Mouse (Mus musculus): Measurements from ENCODE around the gene Lrrd1. TPM values are rescaled to one million over a fixed set of nuclear protein-coding genes. Genes with fewer than 3 reads are reported as not detected.
A peak's percentile ranks its signal among the peaks of the same experiment; 100 is the strongest.
"Not testable (repeated sequence)": the region's sequence is repeated elsewhere in the genome, so short reads cannot be mapped to it uniquely, and the experiment has no call there.

The Lrrd1 gene
- total RNA-seq (2021), result under 1 TPM; 0.17 to 0.33 TPM
- long read RNA-seq, result 0 reads

- DNase-seq (ENCODE audit: low spot score in 2 of 2), result peak in 1 of 2 experiments; percentile 17
Observed at GRCm38 (mm10) chr5:3845026-3845425, at the start of gene Lrrd1. Lrrd1 (plus strand) TSS chr5:3845173.

GRCm38 (mm10) chr5:3797101-3797500, 47.9 kb upstream of the Lrrd1 start:
- not testable (repeated sequence) for DNase-seq (ENCODE audit: low spot score in 2 of 2)

- not testable (repeated sequence) for DNase-seq (ENCODE audit: low spot score in 2 of 2)
Observed at GRCm38 (mm10) chr5:3798656-3799055, 46.3 kb upstream of the Lrrd1 start.

GRCm38 (mm10) chr5:3800041-3800440, 44.9 kb upstream of the Lrrd1 start:
- no peak for DNase-seq (ENCODE audit: low spot score in 2 of 2)

GRCm38 (mm10) chr5:3800881-3801280, 44.1 kb upstream of the Lrrd1 start:
- DNase-seq (ENCODE audit: low spot score in 2 of 2), result no peak

- DNase-seq (ENCODE audit: low spot score in 2 of 2), result no peak
Observed at GRCm38 (mm10) chr5:3801672-3802432, 43.1 kb upstream of the Lrrd1 start.

- peak; percentile 89 to 93 for DNase-seq (ENCODE audit: low spot score in 2 of 2)
Observed at GRCm38 (mm10) chr5:3802433-3803291, 42.3 kb upstream of the Lrrd1 start, which contains the start of the genes Ankib1 and Krit1. Ankib1 (minus strand) TSS chr5:3802925. Krit1 (plus strand) TSS chr5:3803184.

- DNase-seq (ENCODE audit: low spot score in 2 of 2), result peak in 1 of 2 experiments; percentile 56
Observed at GRCm38 (mm10) chr5:3803292-3804165, 41.4 kb upstream of the Lrrd1 start.

GRCm38 (mm10) chr5:3808472-3808871, 36.5 kb upstream of the Lrrd1 start:
- no peak for DNase-seq (ENCODE audit: low spot score in 2 of 2)

- DNase-seq (ENCODE audit: low spot score in 2 of 2), result no peak
Observed at GRCm38 (mm10) chr5:3834107-3834506, 10.9 kb upstream of the Lrrd1 start.

- DNase-seq (ENCODE audit: low spot score in 2 of 2), result no peak
Observed at GRCm38 (mm10) chr5:3870161-3870560, 25.2 kb downstream of the Lrrd1 start.

GRCm38 (mm10) chr5:3872348-3872747, 27.4 kb downstream of the Lrrd1 start:
- no peak for DNase-seq (ENCODE audit: low spot score in 2 of 2)

GRCm38 (mm10) chr5:3873485-3873884, 28.5 kb downstream of the Lrrd1 start:
- no peak for DNase-seq (ENCODE audit: low spot score in 2 of 2)

- not testable (repeated sequence) for DNase-seq (ENCODE audit: low spot score in 2 of 2)
Observed at GRCm38 (mm10) chr5:3886862-3887261, 41.9 kb downstream of the Lrrd1 start.

- no peak for DNase-seq (ENCODE audit: low spot score in 2 of 2)
Observed at GRCm38 (mm10) chr5:3889201-3889600, 44.2 kb downstream of the Lrrd1 start.

- DNase-seq (ENCODE audit: low spot score in 2 of 2), result peak; percentile 6 to 50
Observed at GRCm38 (mm10) chr5:3893459-3894293, 48.7 kb downstream of the Lrrd1 start, which contains the start of gene Mterf1a. Mterf1a (minus strand) TSS chr5:3893933.

GRCm38 (mm10) chr5:3894294-3894619, 49.3 kb downstream of the Lrrd1 start:
- not testable (repeated sequence) for DNase-seq (ENCODE audit: low spot score in 2 of 2)

GRCm38 (mm10) chr5:3905471-3905870, 60.5 kb downstream of the Lrrd1 start:
- no peak for DNase-seq (ENCODE audit: low spot score in 2 of 2)
